Mouse (Mus musculus): ENCODE results near the gene Ddx1. TPM values are rescaled to one million over a fixed set of nuclear protein-coding genes. Genes with fewer than 3 reads are reported as not detected.

The Ddx1 gene
- polyA plus RNA-seq (2016; fragmentation: Nextera tagmentation; extraction: Ambion mirVana), result 104 and 108 TPM in 2 replicates

DNA sequence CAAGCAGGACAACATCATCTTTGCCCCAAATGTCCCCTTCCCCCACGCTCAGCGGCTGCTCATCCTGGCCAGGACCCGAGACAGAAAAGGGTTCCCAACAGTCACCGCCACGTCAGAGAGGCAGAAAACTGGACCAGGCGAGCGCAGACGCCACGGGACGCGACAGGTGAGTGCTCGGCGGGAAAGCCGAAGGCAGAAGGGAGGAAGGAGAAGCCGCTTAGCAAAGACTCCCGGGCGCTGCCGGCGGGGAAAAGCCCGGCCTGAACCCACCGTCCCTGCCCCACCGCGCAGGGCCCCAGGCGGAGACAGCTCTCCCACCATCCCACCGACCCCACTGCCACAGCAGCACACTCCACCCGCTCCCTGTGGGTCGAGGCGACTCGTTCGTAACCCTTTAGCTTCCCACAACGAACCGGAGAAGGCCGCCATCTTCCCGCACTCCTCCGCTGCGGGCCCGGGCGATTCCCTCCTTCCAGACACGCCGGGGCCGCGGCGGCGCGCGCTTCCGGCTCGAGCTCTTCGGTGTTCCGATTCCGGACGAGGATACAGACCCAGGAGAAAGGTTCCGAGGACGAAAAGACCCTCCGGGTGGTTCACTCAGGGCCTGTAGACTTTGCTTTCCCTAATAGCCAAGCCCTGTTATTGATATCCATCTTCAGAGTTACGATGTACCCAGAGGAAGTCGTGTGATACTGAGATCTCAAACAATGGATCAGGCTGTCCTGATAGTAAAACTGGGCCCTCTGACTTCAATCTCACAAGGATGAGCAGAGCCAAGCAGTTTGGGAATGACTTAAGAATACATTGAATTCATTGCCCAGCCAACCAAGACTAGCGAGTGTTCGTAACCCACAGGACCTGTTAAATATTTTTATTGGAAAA lies at the start of gene Ddx1:
TSS of gene Ddx1 (minus strand) at position 523 of the 882 bp plus-strand sequence.
- H3K36me3 ChIP-seq, result peaks cover 23% of the 10 kb centered on the region
- H3K4me1 ChIP-seq, result peaks cover 18% of the 10 kb centered on the region
- H3K9me3 ChIP-seq (replicated peaks), result no peaks in the 10 kb centered on the region
- ATAC-seq, result peak; percentile 89
- peaks cover 2% of the 10 kb centered on the region; the same call in 1 of the 2 replicates for H3K27me3 ChIP-seq (replicated peaks)
- peak within 1 kb of the TSS; percentile 83 for H3K27ac ChIP-seq
- H3K4me3 ChIP-seq, result peak within 1 kb of the TSS; percentile 93
- H3K9ac ChIP-seq, result peak within 1 kb of the TSS; percentile 93
- WGBS (ENCODE audit: insufficient replicate concordance), result 3% methylated on average over 57 of the region's 59 CpGs
- peak within 1 kb of the TSS; percentile 63 for H3K4me2 ChIP-seq

DNA sequence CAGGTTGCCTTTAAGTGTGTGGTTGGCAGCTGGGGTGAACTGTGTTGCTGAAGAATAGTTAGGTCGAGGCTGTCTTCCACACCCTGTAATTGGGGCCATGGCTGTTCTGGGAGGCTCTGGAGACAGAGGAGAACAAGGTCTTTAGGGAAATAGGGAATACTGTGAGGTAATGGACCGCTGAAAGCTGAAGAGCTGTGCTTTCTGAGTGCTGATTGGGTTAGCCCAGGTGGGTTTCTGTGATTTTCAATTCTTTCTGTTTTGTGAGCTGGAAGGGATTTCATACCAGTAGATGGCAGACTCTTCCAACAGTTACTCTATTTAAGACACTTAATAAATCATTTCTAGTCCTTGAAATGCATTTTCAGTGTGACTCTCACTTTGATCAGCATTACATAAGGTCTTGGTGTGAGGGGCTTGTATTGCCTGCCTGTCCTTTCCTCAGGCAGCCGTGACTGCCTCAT lies 44.4 kb upstream of the Ddx1 start:
- peaks cover 32% of the 10 kb centered on the region for H3K36me3 ChIP-seq
- no peaks in the 10 kb centered on the region for H3K4me1 ChIP-seq
- no peak overlapping the region for H3K9ac ChIP-seq
- no peak for ATAC-seq
- no peak overlapping the region for H3K27ac ChIP-seq
- no peaks in the 10 kb centered on the region for H3K9me3 ChIP-seq (replicated peaks)
- H3K4me2 ChIP-seq, result no peak overlapping the region
- WGBS (ENCODE audit: insufficient replicate concordance), result 70% methylated on average over 3 of the region's 3 CpGs
- no peak overlapping the region for H3K4me3 ChIP-seq
- no peaks in the 10 kb centered on the region for H3K27me3 ChIP-seq (replicated peaks)

DNA sequence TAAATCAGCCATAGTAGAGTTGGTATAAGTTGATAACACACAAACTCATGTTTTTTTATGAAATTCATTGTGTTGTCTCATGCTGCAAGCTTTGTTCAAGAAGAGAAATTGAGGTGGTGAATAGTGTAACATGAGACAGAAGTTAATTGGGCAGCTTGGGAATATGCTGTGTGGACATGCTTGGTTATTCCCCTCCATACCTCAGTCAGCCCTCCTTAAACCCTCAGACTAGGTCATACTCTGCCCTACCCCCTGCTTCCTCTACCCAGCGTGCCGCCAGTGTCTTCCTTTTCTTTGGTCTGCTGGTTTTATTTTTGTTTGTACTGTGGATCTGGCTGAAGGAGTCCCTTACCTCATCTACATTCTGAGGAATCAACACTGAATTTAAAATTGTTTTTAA lies 42.4 kb upstream of the Ddx1 start:
- no peak for ATAC-seq
- Histone ChIP-seq H3K4me2 (no peak overlapping the region), H3K9ac (no peak overlapping the region), H3K27ac (no peak overlapping the region), H3K4me1 (no peaks in the 10 kb centered on the region), H3K4me3 (no peak overlapping the region), H3K36me3 (peaks cover 34% of the 10 kb centered on the region), H3K9me3 (replicated peaks) (no peaks in the 10 kb centered on the region), H3K27me3 (replicated peaks) (no peaks in the 10 kb centered on the region)
- 85% methylated on average over 2 of the region's 2 CpGs for WGBS (ENCODE audit: insufficient replicate concordance)

DNA sequence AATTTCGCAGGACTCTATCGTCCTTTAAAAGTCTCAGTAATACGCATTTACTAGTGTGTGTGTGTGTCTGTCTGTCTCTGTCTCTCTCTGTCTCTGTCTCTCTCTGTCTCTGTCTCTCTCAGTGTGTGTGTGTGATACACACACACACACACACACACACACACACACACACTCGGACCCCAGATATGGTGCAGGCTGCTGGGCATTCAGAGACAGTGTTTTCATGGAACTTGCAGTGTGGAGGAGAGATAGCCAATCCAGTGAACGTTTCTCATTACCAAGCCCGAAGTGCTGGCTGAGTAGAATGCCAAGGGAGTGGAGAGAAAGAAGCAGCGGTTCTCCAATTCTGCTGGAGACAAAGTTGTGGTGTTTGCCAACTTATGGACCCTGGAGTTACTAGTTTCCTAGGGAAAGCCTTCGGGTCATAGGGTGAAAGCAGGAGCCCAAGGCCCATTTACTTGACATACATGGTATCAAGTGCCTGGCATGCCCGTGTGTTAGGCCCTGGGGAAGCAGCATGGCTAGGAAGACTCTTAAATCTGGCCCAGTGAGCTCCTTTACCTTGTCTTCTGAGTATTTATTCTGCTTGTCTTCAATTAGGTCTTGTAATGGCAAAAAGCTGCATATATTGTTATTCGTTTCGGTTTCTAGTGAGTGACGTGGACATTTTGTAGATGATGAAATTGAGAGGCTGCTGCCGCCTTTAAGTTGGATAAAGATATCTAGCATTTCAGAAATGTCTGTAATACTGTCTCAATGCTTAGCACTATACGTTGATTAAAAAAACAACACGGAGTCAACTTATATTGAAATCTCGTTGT lies 20.8 kb upstream of the Ddx1 start:
- H3K9me3 ChIP-seq (replicated peaks), result no peaks in the 10 kb centered on the region
- H3K36me3 ChIP-seq, result peaks cover 12% of the 10 kb centered on the region
- H3K9ac ChIP-seq, result peak overlapping the region; percentile 83
- ATAC-seq, result peak; percentile 55
- WGBS (ENCODE audit: insufficient replicate concordance), result 38% methylated on average over 16 of the region's 16 CpGs
- peak overlapping the region; percentile 90 for H3K4me3 ChIP-seq
- peak overlapping the region; percentile 83 for H3K4me2 ChIP-seq
- no peaks in the 10 kb centered on the region for H3K27me3 ChIP-seq (replicated peaks)
- H3K27ac ChIP-seq, result peak overlapping the region; percentile 70; the same call in 1 of the 2 replicates
- peaks cover 20% of the 10 kb centered on the region for H3K4me1 ChIP-seq

DNA sequence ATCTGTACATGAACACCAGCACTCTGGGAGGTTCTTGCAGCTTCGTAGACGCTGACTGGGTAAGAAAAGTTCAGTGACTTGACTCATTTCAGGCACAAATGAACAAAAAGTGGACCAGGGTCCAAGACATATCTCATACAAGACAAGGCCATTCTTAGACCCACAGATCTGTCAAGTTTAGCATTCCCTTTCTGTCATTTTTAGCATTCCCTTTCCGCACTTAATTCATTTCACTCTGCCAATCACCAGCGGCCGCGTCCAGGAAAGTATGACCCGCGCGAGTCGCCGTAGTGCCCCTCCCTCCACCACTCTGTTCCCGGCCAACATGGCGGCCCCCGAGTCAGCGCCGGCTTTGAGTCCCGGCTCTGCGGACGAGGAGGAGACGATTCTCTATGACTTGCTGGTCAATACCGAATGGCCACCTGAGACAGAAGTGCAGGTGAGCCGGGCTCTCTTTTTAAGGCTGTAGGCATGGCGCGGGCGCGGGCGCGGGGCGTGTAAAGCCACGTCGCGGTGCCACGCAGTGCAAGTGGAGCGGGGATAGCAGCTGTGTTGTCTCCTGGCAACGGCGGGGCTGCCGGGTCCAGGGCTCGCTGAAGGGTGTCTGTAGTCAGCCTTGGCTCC lies 19.9 kb upstream of the Ddx1 start, which contains the start of gene Nbas:
TSS of gene Nbas (plus strand) at position 308 of the 624 bp plus-strand sequence.
- peaks cover 20% of the 10 kb centered on the region for H3K4me1 ChIP-seq
- peak; percentile 86 for ATAC-seq

DNA sequence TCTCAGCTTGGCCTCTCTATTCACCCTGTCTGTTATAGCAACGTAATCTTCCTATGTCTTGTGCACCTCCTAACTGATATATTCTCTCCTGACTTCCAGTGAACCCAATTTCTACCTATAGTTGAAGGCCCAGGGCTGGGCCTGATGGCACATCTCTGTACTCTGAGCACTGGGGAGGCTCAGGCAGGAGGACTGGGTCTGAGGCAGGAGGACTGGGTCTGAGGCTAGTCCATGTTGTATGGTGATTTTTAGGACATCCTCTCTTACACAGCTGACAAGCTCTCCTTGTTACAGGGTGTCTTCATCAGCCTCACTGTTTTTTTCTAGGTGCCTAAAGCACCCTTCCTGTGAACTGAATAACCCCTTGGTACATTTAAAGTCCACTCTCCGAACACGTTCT lies 19.4 kb upstream of the Ddx1 start:
- peak; percentile 13; the same call in 1 of the 2 replicates for ATAC-seq
- WGBS (ENCODE audit: insufficient replicate concordance), result 32% methylated on average over 3 of the region's 3 CpGs
- Histone ChIP-seq H3K4me1 (peaks cover 20% of the 10 kb centered on the region), H3K36me3 (peaks cover 3% of the 10 kb centered on the region; the same call in 1 of the 2 replicates), H3K4me3 (peak overlapping the region; percentile 90), H3K9ac (0 out of 2 replicates have a peak overlapping the region, but pooled peaks have one; percentile 83), H3K27me3 (replicated peaks) (no peaks in the 10 kb centered on the region), H3K4me2 (peak overlapping the region; percentile 83), H3K27ac (0 out of 2 replicates have a peak overlapping the region, but pooled peaks have one; percentile 32), H3K9me3 (replicated peaks) (no peaks in the 10 kb centered on the region)

More for the DNA sequence above, 19.9 kb upstream of the Ddx1 start, which contains the start of gene Nbas:
- Histone ChIP-seq H3K27me3 (replicated peaks) (no peaks in the 10 kb centered on the region), H3K4me2 (peak within 1 kb of the TSS; percentile 83), H3K9ac (peak within 1 kb of the TSS; percentile 83), H3K27ac (peak within 1 kb of the TSS; percentile 70), H3K36me3 (peaks cover 4% of the 10 kb centered on the region; the same call in 1 of the 2 replicates), H3K4me3 (peak within 1 kb of the TSS; percentile 90), H3K9me3 (replicated peaks) (no peaks in the 10 kb centered on the region)
- 5% methylated on average over 38 of the region's 38 CpGs for WGBS (ENCODE audit: insufficient replicate concordance)

DNA sequence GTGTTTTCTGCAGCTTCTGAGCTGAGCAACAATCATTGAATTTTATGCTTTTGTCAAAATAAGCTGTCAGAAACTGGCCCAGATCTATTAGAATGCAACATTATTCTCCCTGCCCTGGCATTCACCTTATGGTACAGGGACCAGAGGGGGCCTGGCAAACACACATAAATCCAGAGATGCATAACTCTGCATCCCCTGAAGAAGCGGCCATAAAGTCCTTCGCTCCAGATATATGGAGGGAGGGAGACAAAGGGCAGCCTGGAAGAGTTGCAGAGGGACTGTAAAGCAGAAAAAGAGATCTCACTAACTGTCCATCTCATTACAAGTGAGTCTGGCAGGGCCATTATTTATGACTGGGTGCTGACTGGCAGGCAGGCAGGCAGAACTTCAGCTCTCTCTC lies 6.7 kb upstream of the Ddx1 start:
- Histone ChIP-seq H3K4me3 (no peak overlapping the region), H3K27ac (no peak overlapping the region), H3K9ac (no peak overlapping the region), H3K4me2 (no peak overlapping the region), H3K4me1 (no peaks in the 10 kb centered on the region), H3K36me3 (no peaks in the 10 kb centered on the region), H3K27me3 (replicated peaks) (peaks cover 34% of the 10 kb centered on the region), H3K9me3 (replicated peaks) (no peaks in the 10 kb centered on the region)
- WGBS (ENCODE audit: insufficient replicate concordance), result 79% methylated on average over 2 of the region's 2 CpGs
- ATAC-seq, result no peak

DNA sequence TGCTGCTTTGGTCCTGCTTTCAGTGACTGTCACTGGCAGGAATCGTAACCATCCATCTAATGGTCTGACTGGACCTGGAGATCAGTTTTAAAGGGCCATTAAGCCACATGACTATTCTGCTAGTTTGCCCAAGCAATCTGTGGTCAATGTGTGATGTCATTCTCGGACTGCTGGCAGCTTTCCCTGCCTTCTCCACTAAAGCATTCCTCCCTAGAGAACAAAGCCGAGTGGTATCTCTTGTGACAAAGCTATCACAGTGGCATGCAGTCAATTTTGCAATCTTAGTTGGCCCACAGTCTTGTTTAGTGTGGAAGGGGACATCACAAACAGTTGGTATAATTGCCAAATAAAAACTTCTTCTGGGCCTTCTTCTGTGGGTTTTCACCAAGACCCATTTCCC lies 6.1 kb upstream of the Ddx1 start:
- Histone ChIP-seq H3K9ac (no peak overlapping the region), H3K9me3 (replicated peaks) (no peaks in the 10 kb centered on the region)
- no peak for ATAC-seq

DNA sequence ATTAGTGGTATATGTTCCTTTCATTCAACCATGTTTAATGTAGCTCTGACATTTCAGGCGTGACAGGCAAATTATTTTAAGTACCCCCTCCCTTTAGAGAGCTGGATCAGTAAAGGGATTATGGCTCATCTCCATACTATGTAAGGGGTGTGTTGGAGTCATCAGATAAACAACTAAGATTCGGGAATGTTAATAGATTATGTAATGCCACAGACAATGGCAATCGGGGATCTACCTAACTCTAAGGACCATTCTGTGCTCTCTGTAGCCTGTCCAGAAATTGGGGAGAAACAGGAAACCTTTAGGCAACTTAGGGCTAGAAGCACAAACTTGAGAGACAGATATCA lies 533 bp upstream of the Ddx1 start:
- H3K4me1 ChIP-seq, result peaks cover 18% of the 10 kb centered on the region
- no peaks in the 10 kb centered on the region for H3K9me3 ChIP-seq (replicated peaks)
- H3K4me3 ChIP-seq, result peak overlapping the region; percentile 93
- peak overlapping the region; percentile 83; the same call in 1 of the 2 replicates for H3K27ac ChIP-seq
- peaks cover 17% of the 10 kb centered on the region for H3K36me3 ChIP-seq
- H3K4me2 ChIP-seq, result peak overlapping the region; percentile 63
- ATAC-seq, result peak; percentile 22; the same call in 1 of the 2 replicates
- H3K27me3 ChIP-seq (replicated peaks), result peaks cover 3% of the 10 kb centered on the region; the same call in 1 of the 2 replicates
- 76% methylated on average over 3 of the region's 3 CpGs for WGBS (ENCODE audit: insufficient replicate concordance)
- peak overlapping the region; percentile 93 for H3K9ac ChIP-seq

More for the DNA sequence above, 6.1 kb upstream of the Ddx1 start:
- Histone ChIP-seq H3K4me1 (no peaks in the 10 kb centered on the region), H3K27ac (no peak overlapping the region), H3K4me2 (no peak overlapping the region), H3K4me3 (no peak overlapping the region), H3K27me3 (replicated peaks) (peaks cover 34% of the 10 kb centered on the region), H3K36me3 (no peaks in the 10 kb centered on the region)
- WGBS (ENCODE audit: insufficient replicate concordance), result 36% methylated on average over 3 of the region's 3 CpGs

DNA sequence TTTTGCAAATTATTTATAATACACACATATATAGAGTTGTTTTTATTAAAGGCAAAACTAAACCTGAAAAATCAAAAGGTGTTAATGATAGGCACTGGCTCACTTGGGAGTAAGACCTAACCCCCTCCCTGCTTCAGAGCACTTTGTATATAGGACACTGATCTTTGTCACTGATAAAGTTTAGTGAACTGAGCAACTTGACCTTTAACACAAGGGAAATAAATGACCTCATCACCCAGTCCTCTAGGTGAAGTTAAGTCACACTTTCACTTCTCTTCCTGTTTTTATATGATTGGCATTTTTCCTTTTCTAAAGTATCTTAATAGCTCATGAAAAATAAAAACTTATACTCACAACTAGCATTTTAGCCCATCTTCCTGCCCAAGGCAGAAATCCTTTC lies 6.6 kb downstream of the Ddx1 start:
- no peak overlapping the region for H3K27ac ChIP-seq
- no peak for ATAC-seq
- H3K4me3 ChIP-seq, result no peak overlapping the region
- H3K9ac ChIP-seq, result no peak overlapping the region
- H3K36me3 ChIP-seq, result peaks cover 80% of the 10 kb centered on the region
- 0 out of 2 replicates have a peak, but pooled peaks cover 4% of the 10 kb centered on the region for H3K4me1 ChIP-seq
- no peaks in the 10 kb centered on the region for H3K27me3 ChIP-seq (replicated peaks)
- no peaks in the 10 kb centered on the region for H3K9me3 ChIP-seq (replicated peaks)
- no peak overlapping the region for H3K4me2 ChIP-seq

DNA sequence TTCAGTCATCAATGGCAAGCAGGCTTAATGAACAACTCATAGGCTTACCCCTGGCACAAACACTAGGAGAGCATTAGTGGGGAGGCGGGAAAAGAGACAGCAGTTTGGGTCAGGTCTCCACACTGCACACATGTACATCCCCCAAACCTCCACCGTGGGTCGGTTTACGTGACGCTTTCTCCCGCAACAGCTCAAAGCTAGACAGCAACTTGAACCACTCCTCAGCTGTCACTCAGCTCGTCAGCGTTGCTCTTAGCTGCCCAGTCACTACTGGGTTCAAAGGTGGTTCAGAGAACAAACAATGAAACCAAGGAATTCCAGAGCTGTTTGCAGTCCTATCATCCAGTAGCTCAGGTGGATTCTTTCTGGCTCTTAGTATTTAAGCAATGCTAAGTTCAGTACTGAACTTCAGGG lies 30.9 kb downstream of the Ddx1 start:
- no peaks in the 10 kb centered on the region for H3K27me3 ChIP-seq (replicated peaks)
- ATAC-seq, result peak; percentile 48
- H3K27ac ChIP-seq, result peak overlapping the region; percentile 46
- H3K9me3 ChIP-seq (replicated peaks), result no peaks in the 10 kb centered on the region
- H3K9ac ChIP-seq, result no peak overlapping the region
- peaks cover 6% of the 10 kb centered on the region for H3K4me1 ChIP-seq
- H3K36me3 ChIP-seq, result peaks cover 37% of the 10 kb centered on the region
- 85% methylated on average over 8 of the region's 8 CpGs for WGBS (ENCODE audit: insufficient replicate concordance)
- no peak overlapping the region for H3K4me2 ChIP-seq
- H3K4me3 ChIP-seq, result no peak overlapping the region

Data from liver, embryonic 12.5 days (tissue).